Mouse (Mus musculus): ENCODE data around the gene Foxq1. TPM values are rescaled to one million over a fixed set of nuclear protein-coding genes. Genes with fewer than 3 reads are reported as not detected.

Gene Foxq1
- polyA plus RNA-seq, 1 experiment, result 2.4 TPM

DNA sequence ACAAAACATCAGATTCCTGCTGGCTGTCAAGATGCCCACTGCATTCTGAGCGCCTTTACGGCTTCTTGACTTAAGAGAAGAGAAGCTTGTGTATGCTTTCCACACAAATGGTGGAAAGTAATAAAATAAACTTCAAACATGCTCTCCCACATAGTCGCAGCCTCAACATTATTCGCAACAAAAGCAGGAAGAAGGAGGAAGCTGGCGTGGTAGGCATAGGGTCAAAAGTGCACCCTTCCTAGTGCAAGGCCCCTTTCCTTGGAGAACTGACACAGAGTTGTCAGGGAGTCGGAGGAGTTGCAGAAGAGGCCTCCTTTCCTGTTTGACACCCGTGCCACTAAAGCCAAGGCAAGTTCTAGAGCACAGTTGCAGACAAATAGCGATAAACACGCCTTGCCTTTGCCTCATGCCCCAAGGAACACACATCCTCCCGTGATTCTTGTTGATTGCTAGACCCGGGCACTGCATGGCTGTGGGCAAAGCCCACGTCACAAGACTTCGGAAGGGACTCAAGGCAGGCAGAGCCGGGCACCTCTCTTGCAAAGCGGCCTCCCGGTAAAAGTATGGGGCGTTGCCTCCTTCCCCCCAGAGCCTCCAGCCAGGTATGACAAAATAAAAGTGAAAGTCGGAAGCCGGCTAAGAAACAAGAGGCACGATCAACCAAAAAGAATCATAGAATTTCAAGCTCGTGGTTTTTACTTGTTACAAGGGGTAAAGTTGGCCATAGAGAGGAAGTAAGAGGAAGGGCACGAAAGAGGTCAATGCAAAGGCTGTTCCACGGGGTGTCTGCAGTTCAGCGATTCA, 1.2 kb downstream of the Foxq1 start:
- Histone ChIP-seq H3ac (ENCODE audit: control insufficient read depth, insufficient read length) (no peak overlapping the region), H3K4me3 (no peak overlapping the region), H3K79me2 (ENCODE audit: control insufficient read depth, insufficient read depth) (no peaks in the 10 kb centered on the region), H3K27me3 (ENCODE audit: control insufficient read depth, insufficient read depth, insufficient read length) (no peaks in the 10 kb centered on the region), H3K4me2 (ENCODE audit: low read depth) (peak overlapping the region; percentile 100), H3K36me3 (ENCODE audit: control insufficient read depth, insufficient read depth) (no peaks in the 10 kb centered on the region)
- no peak for TF ChIP-seq POLR2A (IDR thresholded peaks at IDR 0.05; ENCODE audit: insufficient read length, low read depth)
- TF ChIP-seq TCF12 (IDR thresholded peaks at IDR 0.05; ENCODE audit: insufficient read depth, poor library complexity, severe bottlenecking), result no peak
- TF ChIP-seq MAX (IDR thresholded peaks at IDR 0.05; ENCODE audit: low read depth), result no peak
- TF ChIP-seq E2F4 (IDR thresholded peaks at IDR 0.05; ENCODE audit: insufficient read depth), result no peak
- TF ChIP-seq CEBPB (IDR thresholded peaks at IDR 0.05; ENCODE audit: insufficient read depth, poor library complexity, severe bottlenecking), result no peak
- no peak for TF ChIP-seq SRF (IDR thresholded peaks at IDR 0.05; ENCODE audit: control insufficient read depth, insufficient read length, low read depth)
- no peak for TF ChIP-seq USF1 (IDR thresholded peaks at IDR 0.05; ENCODE audit: low read depth)
- no peak for TF ChIP-seq TCF3 (IDR thresholded peaks at IDR 0.05; ENCODE audit: insufficient read length, low read depth)
- TF ChIP-seq POLR2AphosphoS2 (IDR thresholded peaks at IDR 0.05; ENCODE audit: insufficient read length, low read depth), result no peak
- TF ChIP-seq MYOG (IDR thresholded peaks at IDR 0.05; ENCODE audit: control insufficient read depth in 1 of 3, insufficient read depth in 1 of 3, insufficient read length in 2 of 3, low read depth in 2 of 3), result no peak
- TF ChIP-seq MYOD1 (IDR thresholded peaks at IDR 0.05; ENCODE audit: control insufficient read depth in 1 of 3, insufficient read length in 2 of 3, low read depth in 2 of 3), result no peak

DNA sequence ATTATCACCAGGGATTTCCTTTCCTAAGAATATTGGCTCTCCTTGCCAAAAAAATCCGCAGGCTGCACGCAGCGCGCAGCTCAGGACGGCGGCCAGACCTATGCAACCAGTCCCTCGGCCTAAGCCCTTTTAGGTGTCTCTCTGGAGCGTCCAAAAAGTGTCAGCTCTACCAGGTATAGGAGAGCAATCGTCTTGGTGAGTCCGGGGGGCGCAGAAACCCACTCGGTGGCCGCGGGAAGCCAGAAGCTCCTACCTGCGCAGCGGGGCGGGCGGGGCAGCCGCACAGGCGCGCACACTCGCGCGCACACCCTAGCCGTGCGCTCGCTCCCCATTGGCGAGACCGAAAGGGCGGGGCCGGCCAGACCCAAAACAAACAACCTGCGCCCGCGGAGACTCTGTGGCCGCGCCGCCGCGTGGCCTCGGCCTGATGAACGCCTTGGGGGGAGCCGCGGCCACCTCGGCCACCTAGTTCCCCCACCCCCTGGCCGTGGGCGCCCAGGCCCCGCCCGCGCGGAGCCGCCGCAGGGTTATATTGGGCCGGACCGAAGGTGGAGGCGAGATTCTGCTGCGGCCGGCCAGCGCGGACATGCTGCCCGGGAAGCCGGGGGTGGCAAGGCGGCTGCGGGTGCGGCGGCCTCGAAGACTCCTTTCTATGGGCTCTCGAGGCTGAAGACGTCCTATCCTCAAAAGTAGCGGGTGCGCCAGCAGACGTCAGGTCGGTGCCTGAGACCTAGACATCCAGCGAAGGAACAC, 2.0 kb downstream of the Foxq1 start:
- TF ChIP-seq TCF3 (IDR thresholded peaks at IDR 0.05; ENCODE audit: insufficient read length, low read depth), result no peak
- peak; percentile 40 for TF ChIP-seq POLR2A (IDR thresholded peaks at IDR 0.05; ENCODE audit: insufficient read length, low read depth)
- peak overlapping the region; percentile 63 for H3ac ChIP-seq (ENCODE audit: control insufficient read depth, insufficient read length)
- H3K27me3 ChIP-seq (ENCODE audit: control insufficient read depth, insufficient read depth, insufficient read length), result no peaks in the 10 kb centered on the region
- H3K4me3 ChIP-seq, result peak overlapping the region; percentile 50
- H3K36me3 ChIP-seq (ENCODE audit: control insufficient read depth, insufficient read depth), result no peaks in the 10 kb centered on the region
- H3K79me2 ChIP-seq (ENCODE audit: control insufficient read depth, insufficient read depth), result no peaks in the 10 kb centered on the region
- peak overlapping the region; percentile 100 for H3K4me2 ChIP-seq (ENCODE audit: low read depth)

DNA sequence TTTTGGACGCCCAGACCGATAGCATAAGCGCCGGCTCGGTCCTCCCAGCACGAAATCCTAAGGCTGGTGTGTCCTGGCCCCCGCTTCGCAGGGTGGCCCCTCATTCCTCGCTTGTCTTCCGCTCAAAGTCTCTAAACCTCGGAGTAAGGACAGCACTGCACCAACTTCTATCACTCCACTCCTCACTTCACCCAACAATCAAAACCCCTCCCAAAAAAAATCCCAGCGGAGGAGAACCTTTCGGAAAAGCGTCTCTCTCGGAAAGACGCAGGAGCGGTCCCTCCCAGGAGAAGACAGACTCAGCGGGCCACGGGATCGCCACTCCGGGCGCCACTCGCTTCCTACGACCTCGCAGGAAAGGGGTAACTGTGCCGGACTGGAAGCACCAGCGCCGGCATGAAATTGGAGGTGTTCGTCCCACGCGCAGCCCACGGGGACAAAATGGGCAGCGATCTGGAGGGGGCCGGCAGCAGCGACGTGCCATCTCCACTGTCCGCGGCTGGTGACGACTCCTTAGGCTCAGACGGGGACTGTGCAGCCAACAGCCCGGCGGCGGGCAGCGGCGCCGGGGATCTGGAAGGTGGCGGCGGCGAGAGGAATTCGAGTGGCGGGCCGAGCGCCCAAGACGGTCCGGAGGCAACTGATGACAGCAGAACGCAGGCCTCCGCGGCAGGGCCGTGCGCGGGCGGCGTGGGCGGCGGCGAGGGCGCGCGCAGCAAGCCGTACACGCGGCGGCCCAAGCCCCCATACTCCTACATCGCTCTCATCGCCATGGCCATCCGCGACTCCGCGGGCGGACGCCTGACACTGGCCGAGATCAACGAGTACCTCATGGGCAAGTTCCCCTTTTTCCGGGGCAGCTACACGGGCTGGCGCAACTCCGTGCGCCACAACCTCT, 2.8 kb downstream of the Foxq1 start, which contains the start of gene A530084C06Rik:
Gene A530084C06Rik (minus strand): TSS at position 813 of the 898 bp plus-strand sequence.
- peak within 1 kb of the TSS; percentile 50 for H3K4me3 ChIP-seq
- no peak for TF ChIP-seq USF1 (IDR thresholded peaks at IDR 0.05; ENCODE audit: low read depth)
- no peak for TF ChIP-seq SRF (IDR thresholded peaks at IDR 0.05; ENCODE audit: control insufficient read depth, insufficient read length, low read depth)
- no peak for TF ChIP-seq REST (IDR thresholded peaks at IDR 0.05; ENCODE audit: insufficient read depth, insufficient read length)
- no peak for TF ChIP-seq MYOD1 (IDR thresholded peaks at IDR 0.05; ENCODE audit: control insufficient read depth in 1 of 3, insufficient read length in 2 of 3, low read depth in 2 of 3)
- no peak for TF ChIP-seq CEBPB (IDR thresholded peaks at IDR 0.05; ENCODE audit: insufficient read depth, poor library complexity, severe bottlenecking)
- TF ChIP-seq TCF12 (IDR thresholded peaks at IDR 0.05; ENCODE audit: insufficient read depth, poor library complexity, severe bottlenecking), result no peak
- no peak for TF ChIP-seq POLR2AphosphoS2 (IDR thresholded peaks at IDR 0.05; ENCODE audit: insufficient read length, low read depth)
- no peak for TF ChIP-seq MYOG (IDR thresholded peaks at IDR 0.05; ENCODE audit: control insufficient read depth in 1 of 3, insufficient read depth in 1 of 3, insufficient read length in 2 of 3, low read depth in 2 of 3)
- no peak for TF ChIP-seq E2F4 (IDR thresholded peaks at IDR 0.05; ENCODE audit: insufficient read depth)
- TF ChIP-seq POLR2A (IDR thresholded peaks at IDR 0.05; ENCODE audit: insufficient read length, low read depth), result no peak
- TF ChIP-seq TCF3 (IDR thresholded peaks at IDR 0.05; ENCODE audit: insufficient read length, low read depth), result no peak
- no peak for TF ChIP-seq MAX (IDR thresholded peaks at IDR 0.05; ENCODE audit: low read depth)
- H3K27me3 ChIP-seq (ENCODE audit: control insufficient read depth, insufficient read depth, insufficient read length), result no peaks in the 10 kb centered on the region
- no peaks in the 10 kb centered on the region for H3K36me3 ChIP-seq (ENCODE audit: control insufficient read depth, insufficient read depth)
- peak within 1 kb of the TSS; percentile 100 for H3K4me2 ChIP-seq (ENCODE audit: low read depth)
- no peaks in the 10 kb centered on the region for H3K79me2 ChIP-seq (ENCODE audit: control insufficient read depth, insufficient read depth)
- peak within 1 kb of the TSS; percentile 63 for H3ac ChIP-seq (ENCODE audit: control insufficient read depth, insufficient read length)

DNA sequence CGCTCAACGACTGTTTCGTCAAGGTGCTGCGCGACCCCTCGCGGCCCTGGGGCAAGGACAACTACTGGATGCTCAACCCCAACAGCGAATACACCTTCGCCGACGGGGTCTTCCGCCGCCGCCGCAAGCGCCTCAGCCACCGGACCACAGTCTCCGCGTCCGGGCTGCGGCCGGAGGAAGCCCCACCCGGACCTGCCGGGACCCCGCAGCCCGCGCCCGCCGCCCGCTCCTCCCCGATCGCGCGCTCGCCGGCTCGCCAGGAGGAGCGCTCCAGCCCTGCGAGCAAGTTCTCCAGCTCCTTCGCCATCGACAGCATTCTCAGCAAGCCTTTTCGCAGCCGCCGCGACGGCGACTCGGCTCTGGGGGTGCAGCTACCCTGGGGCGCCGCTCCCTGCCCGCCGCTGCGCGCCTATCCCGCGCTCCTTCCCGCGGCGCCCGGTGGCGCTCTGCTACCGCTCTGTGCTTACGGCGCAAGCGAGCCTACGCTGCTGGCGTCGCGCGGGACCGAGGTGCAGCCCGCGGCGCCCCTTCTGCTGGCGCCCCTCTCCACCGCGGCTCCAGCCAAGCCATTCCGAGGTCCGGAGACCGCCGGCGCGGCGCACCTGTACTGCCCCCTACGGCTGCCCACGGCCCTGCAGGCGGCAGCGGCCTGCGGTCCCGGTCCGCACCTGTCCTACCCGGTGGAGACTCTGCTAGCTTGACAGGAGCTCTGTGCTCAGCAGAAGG, 3.6 kb downstream of the Foxq1 start:
- H3K27me3 ChIP-seq (ENCODE audit: control insufficient read depth, insufficient read depth, insufficient read length), result no peaks in the 10 kb centered on the region
- peak overlapping the region; percentile 63 for H3ac ChIP-seq (ENCODE audit: control insufficient read depth, insufficient read length)
- peak overlapping the region; percentile 50 for H3K4me3 ChIP-seq
- TF ChIP-seq E2F4 (IDR thresholded peaks at IDR 0.05; ENCODE audit: insufficient read depth), result no peak
- peak in 2 of 3 experiments; percentile 79 to 84 for TF ChIP-seq MYOG (IDR thresholded peaks at IDR 0.05; ENCODE audit: control insufficient read depth in 1 of 3, insufficient read depth in 1 of 3, insufficient read length in 2 of 3, low read depth in 2 of 3)
- TF ChIP-seq MYOD1 (IDR thresholded peaks at IDR 0.05; ENCODE audit: control insufficient read depth in 1 of 3, insufficient read length in 2 of 3, low read depth in 2 of 3), result peak in 2 of 3 experiments; percentile 81 to 90
- TF ChIP-seq POLR2A (IDR thresholded peaks at IDR 0.05; ENCODE audit: insufficient read length, low read depth), result no peak
- H3K4me2 ChIP-seq (ENCODE audit: low read depth), result peak overlapping the region; percentile 100
- H3K79me2 ChIP-seq (ENCODE audit: control insufficient read depth, insufficient read depth), result no peaks in the 10 kb centered on the region
- H3K36me3 ChIP-seq (ENCODE audit: control insufficient read depth, insufficient read depth), result no peaks in the 10 kb centered on the region
